Comparison of ENCODE assay signal across 8 mouse cellular contexts in genomic region chr2:5713325-5714210, GRCm38 (mm10). TPM values are rescaled to one million over a fixed set of nuclear protein-coding genes. Genes with fewer than 3 reads are reported as not detected.
DNase-seq lines count a peak whose midpoint lies in the region; ATAC-seq and TF ChIP-seq lines count a peak whose summit lies in the region.

No protein-coding gene starts in this region.

- H3K27ac ChIP-seq in cortical plate, adult 2 months (ENCODE audit: insufficient read depth, low read length), result peak overlapping the region; percentile 82
- no peak overlapping the region for H3K27ac ChIP-seq in liver, embryonic 11.5 days (ENCODE audit: low read depth, low read length)
- H3K27ac ChIP-seq in stomach, embryonic 14.5 days (ENCODE audit: low read length), result peak overlapping the region; percentile 59; the same call in 1 of the 2 replicates

- H3K4me3 ChIP-seq in cortical plate, adult 2 months (ENCODE audit: insufficient read depth, low read length), result peak overlapping the region; percentile 66
- peak overlapping the region; percentile 69 for H3K4me3 ChIP-seq in liver, embryonic 11.5 days (ENCODE audit: low read depth, low read length)
- H3K4me3 ChIP-seq in stomach, embryonic 14.5 days (ENCODE audit: low read depth, low read length), result peak overlapping the region; percentile 68

- no peak for TF ChIP-seq CTCF in cortical plate, adult 2 months (IDR thresholded peaks at IDR 0.05; ENCODE audit: extremely low read depth, insufficient read depth, low read length)

- H3K4me1 ChIP-seq in cortical plate, adult 2 months (ENCODE audit: control insufficient read depth, insufficient read depth, low read length), result peaks cover 6% of the 10 kb centered on the region
- H3K4me1 ChIP-seq in liver, embryonic 11.5 days (replicated peaks; ENCODE audit: control insufficient read depth, insufficient read depth, low read length), result peaks cover 13% of the 10 kb centered on the region; the same call in 1 of the 2 replicates
- peaks cover 8% of the 10 kb centered on the region; the same call in 1 of the 2 replicates for H3K4me1 ChIP-seq in stomach, embryonic 14.5 days (ENCODE audit: control insufficient read depth, insufficient read depth, low read length)

- no peaks in the 10 kb centered on the region for H3K9me3 ChIP-seq in liver, embryonic 11.5 days (ENCODE audit: control insufficient read depth, low read length)
- H3K9me3 ChIP-seq in stomach, embryonic 14.5 days (ENCODE audit: control insufficient read depth, low read depth, low read length), result 0 out of 2 replicates have a peak, but pooled peaks cover 5% of the 10 kb centered on the region

- H3K4me2 ChIP-seq in liver, embryonic 11.5 days, result peak overlapping the region; percentile 100
- H3K4me2 ChIP-seq in stomach, embryonic 14.5 days (replicated peaks; ENCODE audit: low read depth, low read length), result peak overlapping the region; percentile 96

- H3K27me3 ChIP-seq in liver, embryonic 11.5 days (replicated peaks; ENCODE audit: control insufficient read depth, insufficient read depth, low read length), result peaks cover 23% of the 10 kb centered on the region
- no peaks in the 10 kb centered on the region for H3K27me3 ChIP-seq in stomach, embryonic 14.5 days (ENCODE audit: control insufficient read depth, insufficient read depth, low read length)

- TF ChIP-seq POLR2A in cortical plate, adult 2 months (IDR thresholded peaks at IDR 0.05; ENCODE audit: extremely low read depth, insufficient read depth, low read length), result peak; percentile 61

- peak; percentile 8 for DNase-seq in kidney, adult 18-20 months
- DNase-seq in kidney, adult 11 months, result no peak
- DNase-seq in heart, adult 8-10 months (ENCODE audit: low spot score), result peak; percentile 31
- peak; percentile 13 for DNase-seq in kidney, adult 9 months
- DNase-seq in liver, embryonic 11.5 days (ENCODE audit: low spot score), result peak; percentile 39
- peak; percentile 68 to 79 for DNase-seq in monocyte, adult 2 months (ENCODE audit: low read depth in 1 of 2, low spot score in 2 of 2)

- no peaks in the 10 kb centered on the region for H3K36me3 ChIP-seq in liver, embryonic 11.5 days (ENCODE audit: control insufficient read depth, insufficient read depth, low read length)
- H3K36me3 ChIP-seq in stomach, embryonic 14.5 days (ENCODE audit: control insufficient read depth, insufficient read depth, low read length), result no peaks in the 10 kb centered on the region

- peak overlapping the region; percentile 43 for H3K9ac ChIP-seq in liver, embryonic 11.5 days (ENCODE audit: low read depth, low read length)
- H3K9ac ChIP-seq in stomach, embryonic 14.5 days (replicated peaks; ENCODE audit: low read depth, low read length), result peak overlapping the region; percentile 25

- no peak for ATAC-seq in liver, embryonic 11.5 days (replicated peaks; ENCODE audit: low FRiP score)
- ATAC-seq in stomach, embryonic 14.5 days (ENCODE audit: insufficient number of reproducible peaks, insufficient read depth, low FRiP score, low read depth), result no peak; the same call in 1 of the 2 replicates

- under 1% methylated on average over 49 of the region's 49 CpGs for WGBS in liver, embryonic 11.5 days
- WGBS in stomach, embryonic 14.5 days, result under 1% methylated on average over 46 of the region's 49 CpGs

RNA-seq across cellular contexts. Expression of gene Camk1d, which starts 0.7 kb away (rescaled TPM):
- 39.9 and 40.1 TPM in 2 replicates for polyA plus RNA-seq in cortical plate, adult 2 months (2012; rRNA removed)
- total RNA-seq in heart, adult 8-10 months (2022), result 1 to 10 TPM; 3.6 to 5.0 (median 4.3) TPM
- 1.0 and 1.4 TPM in 2 replicates for polyA plus RNA-seq in liver, embryonic 11.5 days (2014; fragmentation: Nextera tagmentation; extraction: Ambion mirVana)
- 19.1 and 20.5 TPM in 2 replicates for polyA plus RNA-seq in stomach, embryonic 14.5 days (2014; fragmentation: Nextera tagmentation; extraction: Ambion mirVana)
